Mouse (Mus musculus): ENCODE measurements at regions not wholly inside any gene's neighbourhood (a gene's known extent, or its start where the extent isn't known, plus 50 kb on each side); places are given as distances from the start of the nearest gene placed in this dataset.

- DNase-seq: no peak
Measured at GRCm38 (mm10) chr7:70438908-70439307, 72.4 kb upstream of the Nr2f2 start.

- DNase-seq: no peak
Measured at GRCm38 (mm10) chr7:70433838-70434237, 67.3 kb upstream of the Nr2f2 start.

GRCm38 (mm10) chr7:70433358-70433757 is 66.8 kb upstream of the Nr2f2 start:
- no peak for DNase-seq

- no peak for DNase-seq
Measured at GRCm38 (mm10) chr7:70431712-70432111, 65.2 kb upstream of the Nr2f2 start.

GRCm38 (mm10) chr7:70429326-70429725 is 62.8 kb upstream of the Nr2f2 start:
- DNase-seq: no peak

- DNase-seq: no peak
Measured at GRCm38 (mm10) chr7:70424231-70424620, 57.7 kb upstream of the Nr2f2 start.

GRCm38 (mm10) chr7:70423524-70424230 is 57.1 kb upstream of the Nr2f2 start:
- DNase-seq: no peak

- DNase-seq: no peak
Measured at GRCm38 (mm10) chr7:70416185-70416941, 49.8 kb upstream of the Nr2f2 start.
